Mouse (Mus musculus): ENCODE data around the gene Gtpbp1. TPM values are rescaled to one million over a fixed set of nuclear protein-coding genes. Genes with fewer than 3 reads are reported as not detected.

Gtpbp1 gene
- polyA plus RNA-seq, 1 experiment from 2014 or later: 51.4 TPM

Other genes starting within 250 kb of the Gtpbp1 start
- 193 and 218 TPM in 2 replicates for gene Csnk1e, start 235.3 kb upstream of the Gtpbp1 start, polyA plus RNA-seq (2015; fragmentation: Nextera tagmentation; extraction: Ambion mirVana)
- not detected in 2 replicates for gene Kcnj4, start 185.6 kb upstream of the Gtpbp1 start, polyA plus RNA-seq (2015; fragmentation: Nextera tagmentation; extraction: Ambion mirVana)
- 7.5 and 9.3 TPM in 2 replicates for gene Kdelr3, start 174.4 kb upstream of the Gtpbp1 start, polyA plus RNA-seq (2015; fragmentation: Nextera tagmentation; extraction: Ambion mirVana)
- gene Ddx17, start 144.1 kb upstream of the Gtpbp1 start, polyA plus RNA-seq (2015; fragmentation: Nextera tagmentation; extraction: Ambion mirVana): 49.8 and 56.8 TPM in 2 replicates
- gene Dmc1, start 85.7 kb upstream of the Gtpbp1 start, polyA plus RNA-seq (2015; fragmentation: Nextera tagmentation; extraction: Ambion mirVana): 0.51 and 0.77 TPM in 2 replicates
- 4.0 and 5.1 TPM in 2 replicates for gene Fam227a, start 31.9 kb upstream of the Gtpbp1 start, polyA plus RNA-seq (2015; fragmentation: Nextera tagmentation; extraction: Ambion mirVana)
- 101 and 105 TPM in 2 replicates for gene Cby1, start 31.6 kb upstream of the Gtpbp1 start, polyA plus RNA-seq (2015; fragmentation: Nextera tagmentation; extraction: Ambion mirVana)
- 233 and 237 TPM in 2 replicates for gene Tomm22, start 20.0 kb upstream of the Gtpbp1 start, polyA plus RNA-seq (2015; fragmentation: Nextera tagmentation; extraction: Ambion mirVana)
- gene Josd1, start 2.9 kb upstream of the Gtpbp1 start, polyA plus RNA-seq (2015; fragmentation: Nextera tagmentation; extraction: Ambion mirVana): 20.6 and 21.3 TPM in 2 replicates
- gene Sun2, start 51.7 kb downstream of the Gtpbp1 start, polyA plus RNA-seq (2015; fragmentation: Nextera tagmentation; extraction: Ambion mirVana): 5.7 and 6.0 TPM in 2 replicates
- gene Dnal4, start 87.0 kb downstream of the Gtpbp1 start, polyA plus RNA-seq (2015; fragmentation: Nextera tagmentation; extraction: Ambion mirVana): 69.0 and 76.5 TPM in 2 replicates
- 55.0 and 62.1 TPM in 2 replicates for gene Nptxr, start 113.9 kb downstream of the Gtpbp1 start, polyA plus RNA-seq (2015; fragmentation: Nextera tagmentation; extraction: Ambion mirVana)
- gene Npcd, start 143.4 kb downstream of the Gtpbp1 start, polyA plus RNA-seq (2015; fragmentation: Nextera tagmentation; extraction: Ambion mirVana): 0.74 and 1.3 TPM in 2 replicates
- 73.2 and 73.7 TPM in 2 replicates for gene Cbx6, start 143.8 kb downstream of the Gtpbp1 start, polyA plus RNA-seq (2015; fragmentation: Nextera tagmentation; extraction: Ambion mirVana)
- 3.8 and 4.2 TPM in 2 replicates for gene Apobec3, start 200.8 kb downstream of the Gtpbp1 start, polyA plus RNA-seq (2015; fragmentation: Nextera tagmentation; extraction: Ambion mirVana)

Data from midbrain, embryonic 16.5 days (tissue).